Mouse (Mus musculus) neural tube, embryonic 13.5 days (tissue): Measurements from ENCODE around the gene Oat. TPM values are rescaled to one million over a fixed set of nuclear protein-coding genes. Genes with fewer than 3 reads are reported as not detected.
A peak's percentile ranks its signal among the peaks of the same experiment; 100 is the strongest.

Experiments used
- ATAC-seq: fragments of 200-750 bp; cut with Nextera tagmentation; 2 replicates; pipeline ENCODE4 v1.8.0; 2017; ENCODE audit warnings: low read depth, mild to moderate bottlenecking, moderate TSS enrichment, moderate library complexity
- H3K27ac ChIP-seq: fragments of 300-500 bp; sonication (generic); replicated peaks from 2 replicates; pipeline ENCODE4 v1.5.1; 2015; ENCODE audit warnings: moderate library complexity, mild to moderate bottlenecking, inconsistent platforms
- H3K27me3 ChIP-seq: fragments of 300-500 bp; sonication (generic); 2 replicates; pipeline ENCODE4 v1.6.1; 2015; ENCODE audit warnings: mild to moderate bottlenecking, inconsistent platforms
- H3K36me3 ChIP-seq: fragments of 300-500 bp; sonication (generic); 2 replicates; pipeline ENCODE4 v1.6.1; 2015; ENCODE audit warnings: mild to moderate bottlenecking, inconsistent platforms
- H3K4me1 ChIP-seq: fragments of 300-500 bp; sonication (generic); replicated peaks from 2 replicates; pipeline ENCODE4 v1.6.1; 2015; ENCODE audit warnings: inconsistent platforms
- H3K4me2 ChIP-seq: fragments of 300-500 bp; sonication (generic); 2 replicates; pipeline ENCODE4 v1.6.1; 2015; ENCODE audit warnings: inconsistent platforms, mild to moderate bottlenecking, moderate library complexity
- H3K4me3 ChIP-seq: fragments of 300-500 bp; sonication (generic); 2 replicates; pipeline ENCODE4 v1.5.1; 2015; ENCODE audit warnings: mild to moderate bottlenecking, inconsistent platforms
- H3K9ac ChIP-seq: fragments of 300-500 bp; sonication (generic); 2 replicates; pipeline ENCODE4 v1.6.1; 2015; ENCODE audit warnings: moderate library complexity, mild to moderate bottlenecking, inconsistent platforms
- H3K9me3 ChIP-seq: fragments of 300-500 bp; sonication (generic); 2 replicates; pipeline ENCODE4 v1.6.1; 2016; ENCODE audit warnings: inconsistent platforms
- WGBS: fragments of 180-500 bp; shearing (Covaris S2); methylation state at CpG from one replicate; pipeline ENCODE4 v1.1.7; 2015; 5-methylcytosine and 5-hydroxymethylcytosine counted together
- polyA plus RNA-seq: library from polyadenylated mRNA; unstranded; fragments of >200 nt; fragmentation: Nextera tagmentation; extraction: Ambion mirVana; gene quantifications from 2 replicates; pipeline ENCODE4 v1.2.1, GENCODE M21; 2015

The Oat gene
- polyA plus RNA-seq = 90.2 and 97.7 TPM in 2 replicates

GRCm38 (mm10) chr7:132576116-132576650 lies at the start of gene Oat:
Gene Oat, minus strand, starts transcription at chr7:132576398.
- under 1% methylated on average over 49 of the region's 49 CpGs for WGBS
- H3K4me1 ChIP-seq = peaks cover 23% of the 10 kb centered on the region
- ATAC-seq = peak; percentile 98

GRCm38 (mm10) chr7:132624161-132624560 lies 48.0 kb upstream of the Oat start:
- Histone ChIP-seq H3K27me3 (no peaks in the 10 kb centered on the region), H3K4me3 (no peak overlapping the region), H3K4me1 (no peaks in the 10 kb centered on the region; the same call in 1 of the 2 replicates), H3K9me3 (no peaks in the 10 kb centered on the region), H3K27ac (no peak overlapping the region), H3K4me2 (no peak overlapping the region), H3K9ac (no peak overlapping the region), H3K36me3 (no peaks in the 10 kb centered on the region)
- no peak for ATAC-seq
- WGBS = 75% methylated on average over 10 of the region's 10 CpGs

More at GRCm38 (mm10) chr7:132576116-132576650, at the start of gene Oat:
- Histone ChIP-seq H3K4me2 (peak within 1 kb of the TSS; percentile 65), H3K27me3 (no peaks in the 10 kb centered on the region), H3K36me3 (no peaks in the 10 kb centered on the region), H3K9ac (peak within 1 kb of the TSS; percentile 75), H3K27ac (peak within 1 kb of the TSS; percentile 90), H3K4me3 (peak within 1 kb of the TSS; percentile 69), H3K9me3 (no peaks in the 10 kb centered on the region)

GRCm38 (mm10) chr7:132619975-132620918 lies 44.0 kb upstream of the Oat start:
- H3K4me3 ChIP-seq = no peak overlapping the region
- H3K4me2 ChIP-seq = no peak overlapping the region
- no peaks in the 10 kb centered on the region for H3K9me3 ChIP-seq
- H3K27ac ChIP-seq = no peak overlapping the region
- no peaks in the 10 kb centered on the region for H3K36me3 ChIP-seq
- no peak overlapping the region for H3K9ac ChIP-seq
- no peak for ATAC-seq
- WGBS = 91% methylated on average over 15 of the region's 15 CpGs
- H3K27me3 ChIP-seq = no peaks in the 10 kb centered on the region
- peaks cover 12% of the 10 kb centered on the region for H3K4me1 ChIP-seq

GRCm38 (mm10) chr7:132619549-132619948 lies 43.4 kb upstream of the Oat start:
- Histone ChIP-seq H3K9me3 (no peaks in the 10 kb centered on the region), H3K36me3 (no peaks in the 10 kb centered on the region), H3K27ac (no peak overlapping the region), H3K4me2 (no peak overlapping the region), H3K4me3 (no peak overlapping the region), H3K9ac (no peak overlapping the region), H3K4me1 (peaks cover 15% of the 10 kb centered on the region), H3K27me3 (no peaks in the 10 kb centered on the region)
- 95% methylated on average over 8 of the region's 8 CpGs for WGBS
- no peak for ATAC-seq

GRCm38 (mm10) chr7:132617021-132617564 lies 40.9 kb upstream of the Oat start:
- Histone ChIP-seq H3K36me3 (no peaks in the 10 kb centered on the region), H3K27ac (no peak overlapping the region), H3K4me2 (no peak overlapping the region), H3K9me3 (no peaks in the 10 kb centered on the region), H3K9ac (no peak overlapping the region), H3K27me3 (no peaks in the 10 kb centered on the region), H3K4me3 (no peak overlapping the region), H3K4me1 (peaks cover 15% of the 10 kb centered on the region)
- WGBS = 82% methylated on average over 5 of the region's 5 CpGs
- no peak for ATAC-seq

- Histone ChIP-seq H3K9me3 (no peaks in the 10 kb centered on the region), H3K27me3 (no peaks in the 10 kb centered on the region), H3K4me3 (no peak overlapping the region), H3K9ac (no peak overlapping the region), H3K4me2 (no peak overlapping the region), H3K36me3 (no peaks in the 10 kb centered on the region), H3K27ac (no peak overlapping the region), H3K4me1 (peaks cover 15% of the 10 kb centered on the region)
- WGBS = 14% methylated on average over 6 of the region's 6 CpGs
- no peak for ATAC-seq
Measured at GRCm38 (mm10) chr7:132616391-132616790, 40.2 kb upstream of the Oat start.

GRCm38 (mm10) chr7:132615346-132615745 lies 39.1 kb upstream of the Oat start:
- no peak for ATAC-seq

GRCm38 (mm10) chr7:132611530-132611929 lies 35.3 kb upstream of the Oat start:
- H3K9me3 ChIP-seq = no peaks in the 10 kb centered on the region
- H3K4me3 ChIP-seq = no peak overlapping the region
- no peaks in the 10 kb centered on the region for H3K36me3 ChIP-seq
- no peak overlapping the region for H3K9ac ChIP-seq
- 89% methylated on average over 8 of the region's 8 CpGs for WGBS
- ATAC-seq = no peak
- peaks cover 21% of the 10 kb centered on the region for H3K4me1 ChIP-seq
- H3K4me2 ChIP-seq = no peak overlapping the region
- 0 out of 2 replicates have a peak, but pooled peaks cover 6% of the 10 kb centered on the region for H3K27me3 ChIP-seq
- H3K27ac ChIP-seq = no peak overlapping the region

More at GRCm38 (mm10) chr7:132615346-132615745, 39.1 kb upstream of the Oat start:
- Histone ChIP-seq H3K27ac (no peak overlapping the region), H3K27me3 (no peaks in the 10 kb centered on the region), H3K9me3 (no peaks in the 10 kb centered on the region), H3K36me3 (no peaks in the 10 kb centered on the region), H3K9ac (no peak overlapping the region), H3K4me1 (peaks cover 19% of the 10 kb centered on the region), H3K4me2 (no peak overlapping the region), H3K4me3 (no peak overlapping the region)
- WGBS = 9% methylated on average over 3 of the region's 3 CpGs

- H3K4me1 ChIP-seq = peaks cover 14% of the 10 kb centered on the region
- H3K9me3 ChIP-seq = no peaks in the 10 kb centered on the region
- 7% methylated on average over 44 of the region's 44 CpGs for WGBS
- H3K4me3 ChIP-seq = peak within 1 kb of the TSS; percentile 59
- 0 out of 2 replicates have a peak within 1 kb of the TSS, but pooled peaks have one; percentile 28 for H3K27ac ChIP-seq
- no peaks in the 10 kb centered on the region for H3K36me3 ChIP-seq
- ATAC-seq = peak; percentile 90
- peak within 1 kb of the TSS; percentile 65 for H3K4me2 ChIP-seq
- H3K9ac ChIP-seq = peak within 1 kb of the TSS; percentile 73
- 0 out of 2 replicates have a peak, but pooled peaks cover 6% of the 10 kb centered on the region for H3K27me3 ChIP-seq
Measured at GRCm38 (mm10) chr7:132610468-132611318, 34.5 kb upstream of the Oat start, which contains the start of gene Lhpp. Gene Lhpp, plus strand, starts transcription at chr7:132610638.

- no peak overlapping the region for H3K27ac ChIP-seq
- 92% methylated on average over 4 of the region's 4 CpGs for WGBS
- H3K27me3 ChIP-seq = peaks cover 18% of the 10 kb centered on the region
- peaks cover 8% of the 10 kb centered on the region for H3K4me1 ChIP-seq
- H3K9me3 ChIP-seq = no peaks in the 10 kb centered on the region
- no peak overlapping the region for H3K4me3 ChIP-seq
- H3K4me2 ChIP-seq = no peak overlapping the region
- no peak overlapping the region for H3K9ac ChIP-seq
- ATAC-seq = no peak
- no peaks in the 10 kb centered on the region for H3K36me3 ChIP-seq
Measured at GRCm38 (mm10) chr7:132608316-132609020, 32.3 kb upstream of the Oat start.

GRCm38 (mm10) chr7:132605689-132606088 lies 29.5 kb upstream of the Oat start:
- WGBS = 64% methylated on average over 5 of the region's 5 CpGs
- peaks cover 9% of the 10 kb centered on the region for H3K4me1 ChIP-seq
- no peaks in the 10 kb centered on the region for H3K9me3 ChIP-seq
- H3K27ac ChIP-seq = no peak overlapping the region
- no peak overlapping the region for H3K9ac ChIP-seq
- H3K4me3 ChIP-seq = no peak overlapping the region
- no peaks in the 10 kb centered on the region for H3K36me3 ChIP-seq
- no peak for ATAC-seq
- no peak overlapping the region for H3K4me2 ChIP-seq
- H3K27me3 ChIP-seq = peaks cover 45% of the 10 kb centered on the region
